Mouse (Mus musculus) CH12.LX (cell line): ENCODE measurements at regions not wholly inside any gene's neighbourhood (a gene's known extent, or its start where the extent isn't known, plus 50 kb on each side); places are given as distances from the start of the nearest gene placed in this dataset.
A peak's percentile ranks its signal among the peaks of the same experiment; 100 is the strongest.

Source experiments
- DNase-seq: peaks from one replicate; pipeline ENCODE4 v3.0.0-alpha.2; 2013; ENCODE audit errors: extremely low read depth
- H3K27ac ChIP-seq: 2 replicates; pipeline ENCODE4 v1.5.1; 2012; ENCODE audit warnings: low read depth, mild to moderate bottlenecking, control low read depth, moderate library complexity; ENCODE audit not compliant: insufficient read depth
- H3K27me3 ChIP-seq: replicated peaks from 2 replicates; pipeline ENCODE3; 2012; ENCODE audit warnings: inconsistent platforms
- H3K36me3 ChIP-seq, 2 experiments: replicated peaks in 1 of 2; 2 replicates each; pipeline versions ENCODE3 to v1.6.1; 2012; ENCODE audit warnings: inconsistent platforms in 1 of 2, low read length in 1 of 2, mild to moderate bottlenecking in 1 of 2, mixed read lengths in 1 of 2, moderate library complexity in 1 of 2; ENCODE audit not compliant: control insufficient read depth in 1 of 2, insufficient read depth in 1 of 2
- H3K4me1 ChIP-seq, 2 experiments: 2 replicates each; pipeline ENCODE4 v1.6.1; 2012; ENCODE audit warnings: inconsistent platforms in 1 of 2, moderate library complexity in 1 of 2; ENCODE audit not compliant: insufficient read depth in 2 of 2, control insufficient read depth in 1 of 2
- H3K4me2 ChIP-seq: 2 replicates; pipeline ENCODE4 v1.6.1; 2012; ENCODE audit warnings: low read depth, mild to moderate bottlenecking, control low read depth; ENCODE audit not compliant: poor library complexity, insufficient read depth, severe bottlenecking
- H3K4me3 ChIP-seq, 3 experiments: fragments of 150-350 bp in 1 of 3; sonication (generic) in 1 of 3; replicated peaks in 1 of 3; 2 replicates each; pipeline versions ENCODE3 to v1.5.1; 2011 to 2012; ENCODE audit warnings: low read depth in 2 of 3, low read length in 2 of 3, mild to moderate bottlenecking in 2 of 3, moderate library complexity in 2 of 3, control low read depth in 1 of 3, improper control_type of control experiment in 1 of 3, inconsistent platforms in 1 of 3, mixed read lengths in 1 of 3; ENCODE audit not compliant: poor library complexity in 1 of 3
- H3K79me2 ChIP-seq: replicated peaks from 2 replicates; pipeline ENCODE4 v1.6.1; 2012; ENCODE audit warnings: mild to moderate bottlenecking, moderate library complexity; ENCODE audit not compliant: control insufficient read depth, poor library complexity, insufficient read depth, severe bottlenecking; ENCODE audit errors: extremely low read depth
- H3K9ac ChIP-seq: 2 replicates; pipeline ENCODE4 v1.6.1; 2012; ENCODE audit warnings: low read depth, mild to moderate bottlenecking, control low read depth, moderate library complexity; ENCODE audit not compliant: insufficient read depth
- H3K9me3 ChIP-seq: replicated peaks from 2 replicates; pipeline ENCODE3; 2012; ENCODE audit warnings: low read length, inconsistent platforms, mixed read lengths
- BHLHE40 ChIP-seq: IDR thresholded peaks from 2 replicates; pipeline ENCODE4 v1.6.1; 2011; ENCODE audit warnings: mild to moderate bottlenecking, low read depth, low read length, improper control_type of control experiment
- CHD1 ChIP-seq: IDR thresholded peaks from 2 replicates; pipeline ENCODE4 v1.6.1; 2012; ENCODE audit warnings: low read depth, low read length, improper control_type of control experiment, inconsistent platforms
- CTCF ChIP-seq, 2 experiments: IDR thresholded peaks in 1 of 2; conservative IDR thresholded peaks in 1 of 2; 2 replicates each; pipeline ENCODE4 v1.5.1; 2011 to 2012; ENCODE audit warnings: low read depth in 2 of 2, low read length in 2 of 2, improper control_type of control experiment in 1 of 2, inconsistent platforms in 1 of 2, mild to moderate bottlenecking in 1 of 2, moderate library complexity in 1 of 2
- ELF1 ChIP-seq: IDR thresholded peaks from 2 replicates; pipeline ENCODE4 v1.6.1; 2014; ENCODE audit warnings: low read depth, mild to moderate bottlenecking, inconsistent platforms, low read length, improper control_type of control experiment
- EP300 ChIP-seq: IDR thresholded peaks from 2 replicates; pipeline ENCODE4 v1.6.1; 2011; ENCODE audit warnings: low read length, improper control_type of control experiment
- GABPA ChIP-seq: IDR thresholded peaks from 2 replicates; pipeline ENCODE4 v1.6.1; 2012; ENCODE audit warnings: low read depth, low read length, improper control_type of control experiment, inconsistent platforms; ENCODE audit not compliant: insufficient replicate concordance
- IRF4 ChIP-seq: IDR thresholded peaks from 2 replicates; pipeline ENCODE4 v1.6.1; 2014; ENCODE audit warnings: low read depth, mild to moderate bottlenecking, inconsistent platforms, low read length, improper control_type of control experiment
- JUN ChIP-seq: IDR thresholded peaks from 2 replicates; pipeline ENCODE4 v1.6.1; 2011; ENCODE audit warnings: low read depth, mild to moderate bottlenecking, low read length, improper control_type of control experiment, moderate library complexity; ENCODE audit not compliant: insufficient read depth
- MAFK ChIP-seq: IDR thresholded peaks from 2 replicates; pipeline ENCODE4 v1.6.1; 2011; ENCODE audit warnings: low read length, improper control_type of control experiment; ENCODE audit not compliant: insufficient replicate concordance
- MAX ChIP-seq: IDR thresholded peaks from 2 replicates; pipeline ENCODE4 v1.6.1; 2011; ENCODE audit warnings: low read length, improper control_type of control experiment
- MAZ ChIP-seq: IDR thresholded peaks from 2 replicates; pipeline ENCODE4 v1.6.1; 2012; ENCODE audit warnings: low read depth, mild to moderate bottlenecking, inconsistent platforms, low read length, improper control_type of control experiment, moderate library complexity
- MEF2A ChIP-seq: IDR thresholded peaks from 2 replicates; pipeline ENCODE4 v1.6.1; 2014; ENCODE audit warnings: low read depth, mild to moderate bottlenecking, inconsistent platforms, low read length, improper control_type of control experiment, borderline replicate concordance
- MXI1 ChIP-seq: IDR thresholded peaks from 2 replicates; pipeline ENCODE4 v1.6.1; 2011; ENCODE audit warnings: mild to moderate bottlenecking, low read depth, low read length, improper control_type of control experiment
- MYC ChIP-seq: IDR thresholded peaks from 2 replicates; pipeline ENCODE4 v1.6.1; 2011; ENCODE audit warnings: low read depth, mild to moderate bottlenecking, improper control_type of control experiment, low read length
- RAD21 ChIP-seq: IDR thresholded peaks from 2 replicates; pipeline ENCODE4 v1.6.1; 2011; ENCODE audit warnings: low read depth, mild to moderate bottlenecking, low read length, improper control_type of control experiment, moderate library complexity
- RCOR1 ChIP-seq: conservative IDR thresholded peaks from 2 replicates; pipeline ENCODE4 v1.6.1; 2012; ENCODE audit warnings: low read depth, mild to moderate bottlenecking, inconsistent platforms, low read length, improper control_type of control experiment
- SIN3A ChIP-seq: IDR thresholded peaks from 2 replicates; pipeline ENCODE4 v1.6.1; 2012; ENCODE audit warnings: low read length, improper control_type of control experiment, inconsistent platforms
- TCF12 ChIP-seq: IDR thresholded peaks from 2 replicates; pipeline ENCODE4 v1.6.1; 2014; ENCODE audit warnings: low read depth, mild to moderate bottlenecking, inconsistent platforms, low read length, improper control_type of control experiment
- ZNF384 ChIP-seq: IDR thresholded peaks from 2 replicates; pipeline ENCODE4 v1.6.1; 2012; ENCODE audit warnings: low read depth, low read length, improper control_type of control experiment, inconsistent platforms
- dilution Hi-C: fragments of 300-500 bp; cut with MboI; formaldehyde crosslinking; loops from 2 replicates; pipeline ENCODE4 v1.14.3; 2020; ENCODE audit warnings: low sequenced_read_pairs; ENCODE audit not compliant: extremely low pct_unique_long_range_greater_than_20kb, extremely low pct_ligation_motif_present
- in situ Hi-C: fragments of 300-500 bp; cut with MboI; formaldehyde crosslinking; loops from 3 replicates; pipeline ENCODE4 v1.14.3; 2019; ENCODE audit warnings: low sequenced_read_pairs, low pct_ligation_motif_present, low pct_unique_long_range_greater_than_20kb, mixed read lengths

DNA sequence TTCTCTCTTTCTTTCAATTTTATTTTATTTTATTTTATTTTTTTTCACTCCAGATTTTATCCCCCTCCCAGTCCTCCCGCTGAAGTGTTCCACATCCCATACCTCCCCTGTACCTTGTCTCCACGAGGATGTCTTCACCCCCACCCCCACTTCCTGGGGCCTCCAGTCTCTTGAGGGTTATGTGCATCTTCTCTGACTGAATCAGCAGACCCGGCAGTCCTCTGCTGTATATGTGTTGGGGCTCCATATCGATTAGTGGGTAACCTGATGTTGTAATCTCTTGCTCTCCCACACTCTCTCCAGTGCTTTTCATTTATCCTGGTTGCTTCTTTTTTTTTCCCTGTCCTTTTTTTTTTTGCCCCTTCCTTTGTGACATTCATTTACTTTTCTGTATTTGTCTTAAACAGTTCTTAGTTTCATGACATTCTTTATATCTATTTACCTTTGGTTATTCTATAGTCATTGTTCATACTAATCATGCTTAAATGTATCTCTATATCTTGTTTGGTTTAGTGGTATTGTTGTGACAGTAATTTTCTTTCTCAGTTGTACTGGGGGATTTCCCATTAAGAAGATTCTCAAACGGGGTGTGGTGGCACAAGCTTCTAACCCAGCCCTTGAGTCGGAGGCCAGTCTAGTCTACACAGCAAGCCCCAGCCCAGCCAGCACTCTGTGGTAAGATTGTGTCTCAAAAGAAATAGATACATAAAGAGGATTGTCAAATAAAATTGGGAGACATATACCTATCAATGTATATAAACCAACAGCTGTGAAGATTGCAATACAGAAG lies 73.9 kb upstream of the Cnot2 start:
- Histone ChIP-seq H3K36me3 (peaks cover 0 to 2% of the 10 kb centered on the region in 2 experiments), H3K4me2 (peak overlapping the region; percentile 65), H3K27ac (no peak overlapping the region), H3K4me1 (peaks cover 6 to 26% of the 10 kb centered on the region in 2 experiments), H3K9ac (peak overlapping the region; percentile 45), H3K9me3 (peaks cover 11% of the 10 kb centered on the region), H3K4me3 (no peak overlapping the region), H3K79me2 (no peaks in the 10 kb centered on the region)
- DNase-seq = peak; percentile 56
- in situ Hi-C loops = no loop called here
- TF ChIP-seq MEF2A (0 out of 2 replicates have a peak, but pooled peaks have one; percentile 6), BHLHE40 (peak; percentile 14; the same call in 1 of the 2 replicates), ZNF384 (peak; percentile 39; the same call in 1 of the 2 replicates), EP300 (no peak), IRF4 (0 out of 2 replicates have a peak, but pooled peaks have one; percentile 43)
- TF ChIP-seq, all 38 proteins: peak for 4
- dilution Hi-C loops = no loop called here
- H3K27me3 ChIP-seq = no peaks in the 10 kb centered on the region

GRCm38 (mm10) chr10:116654091-116654490 lies 72.8 kb upstream of the Cnot2 start:
- no peaks in the 10 kb centered on the region for H3K79me2 ChIP-seq
- dilution Hi-C loops = no loop called here
- H3K27ac ChIP-seq = no peak overlapping the region

DNA sequence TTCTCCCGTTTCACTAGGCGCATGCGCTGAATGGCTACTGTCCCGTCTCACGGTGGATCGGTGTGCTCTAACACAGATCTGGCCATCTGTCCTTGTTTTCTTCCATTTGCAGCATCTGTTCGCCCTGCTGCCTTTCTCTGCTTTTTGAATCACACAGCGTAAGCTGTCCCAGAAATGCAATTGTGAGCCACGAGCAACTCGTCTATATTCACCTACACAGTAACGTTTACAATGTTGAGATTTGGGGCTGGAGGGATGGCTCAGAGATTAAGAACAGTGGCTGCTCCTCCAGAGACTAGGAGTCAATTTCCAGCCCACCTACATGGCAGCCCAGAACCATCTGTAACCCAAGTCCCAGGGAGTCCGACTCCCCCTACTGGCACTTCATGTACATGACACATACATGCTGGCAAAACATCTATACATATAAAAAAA lies 72.2 kb upstream of the Cnot2 start:
- Histone ChIP-seq H3K4me2 (no peak overlapping the region), H3K27ac (no peak overlapping the region), H3K4me3 (no peak overlapping the region), H3K9me3 (peaks cover 4% of the 10 kb centered on the region), H3K36me3 (peaks cover 0 to 2% of the 10 kb centered on the region in 2 experiments), H3K27me3 (no peaks in the 10 kb centered on the region), H3K9ac (no peak overlapping the region), H3K79me2 (no peaks in the 10 kb centered on the region), H3K4me1 (peaks cover 6 to 24% of the 10 kb centered on the region in 2 experiments)
- dilution Hi-C loops = no loop called here
- DNase-seq = no peak
- TF ChIP-seq MAX (no peak), CTCF (conservative IDR thresholded peaks at IDR 0.05 in 1 of 2, IDR thresholded peaks at IDR 0.05 in 1 of 2; ENCODE audit: low read depth in 2 of 2, low read length in 2 of 2) (0 out of 4 replicates have a peak, but pooled peaks of 1 of the 2 experiments have one; percentile 6)
- in situ Hi-C loops = no loop called here

More at GRCm38 (mm10) chr10:116654091-116654490, 72.8 kb upstream of the Cnot2 start:
- no peak for DNase-seq
- H3K27me3 ChIP-seq = no peaks in the 10 kb centered on the region
- peak overlapping the region in 1 of 3 experiments; percentile 13 for H3K4me3 ChIP-seq
- H3K9ac ChIP-seq = no peak overlapping the region
- peaks cover 0 to 2% of the 10 kb centered on the region in 2 experiments for H3K36me3 ChIP-seq
- in situ Hi-C loops = no loop called here
- H3K4me1 ChIP-seq = peaks cover 6 to 26% of the 10 kb centered on the region in 2 experiments
- no peak for TF ChIP-seq RCOR1
- TF ChIP-seq CHD1 = no peak
- no peak for TF ChIP-seq MXI1
- no peak for TF ChIP-seq JUN
- no peak for TF ChIP-seq MAFK
- no peak for TF ChIP-seq CTCF (conservative IDR thresholded peaks at IDR 0.05 in 1 of 2, IDR thresholded peaks at IDR 0.05 in 1 of 2; ENCODE audit: low read depth in 2 of 2, low read length in 2 of 2)
- no peak for TF ChIP-seq MAZ
- no peak for TF ChIP-seq RAD21
- TF ChIP-seq TCF12 = no peak
- no peak for TF ChIP-seq MEF2A
- TF ChIP-seq ELF1 = no peak
- TF ChIP-seq IRF4 = no peak
- TF ChIP-seq ZNF384 = no peak
- TF ChIP-seq MYC = no peak
- TF ChIP-seq SIN3A = no peak
- no peak for TF ChIP-seq GABPA
- no peak overlapping the region for H3K4me2 ChIP-seq
- peaks cover 4% of the 10 kb centered on the region for H3K9me3 ChIP-seq
